In genomic region chr6:100419782-100420540, GRCm38 (mm10) we compare ENCODE assay signal across 27 mouse cellular contexts.
DNase-seq lines count a peak whose midpoint lies in the region; ATAC-seq and TF ChIP-seq lines count a peak whose summit lies in the region.
"Had no signal": no experiment of that assay in that cellular context is flagged by ENCODE, and none has a peak within 500 bp of the region (broad histone marks: within the 10 kb centered on the region; RNA-seq: fewer than 3 reads in every experiment).

No protein-coding gene starts in this region.

- H3K9me3 ChIP-seq in kidney, postnatal 0 days (replicated peaks; ENCODE audit: low read length): no peaks in the 10 kb centered on the region
- H3K9me3 ChIP-seq in kidney, embryonic 16.5 days (ENCODE audit: low read length): no peaks in the 10 kb centered on the region
- no peaks in the 10 kb centered on the region for H3K9me3 ChIP-seq in midbrain, embryonic 10.5 days (replicated peaks)
- H3K9me3 ChIP-seq in midbrain, embryonic 15.5 days: no peaks in the 10 kb centered on the region
- no peaks in the 10 kb centered on the region for H3K9me3 ChIP-seq in embryonic facial prominence, embryonic 10.5 days
- H3K9me3 ChIP-seq: embryonic facial prominence, embryonic 13.5 days; forebrain, embryonic 10.5 days; forebrain, embryonic 15.5 days; hindbrain, embryonic 12.5 days; kidney, embryonic 15.5 days; midbrain, embryonic 12.5 days; neural tube, embryonic 13.5 days had no signal

- WGBS in kidney, postnatal 0 days: 71% methylated on average over 7 of the region's 7 CpGs
- WGBS in kidney, embryonic 16.5 days: 76% methylated on average over 7 of the region's 7 CpGs
- 40% methylated on average over 7 of the region's 7 CpGs for WGBS in midbrain, embryonic 10.5 days
- WGBS in midbrain, embryonic 15.5 days: 43% methylated on average over 7 of the region's 7 CpGs
- 50% methylated on average over 7 of the region's 7 CpGs for WGBS in embryonic facial prominence, embryonic 10.5 days

- no peaks in the 10 kb centered on the region for H3K4me1 ChIP-seq in kidney, postnatal 0 days (replicated peaks; ENCODE audit: insufficient read depth, low read length)
- 0 out of 2 replicates have a peak, but pooled peaks cover 7% of the 10 kb centered on the region for H3K4me1 ChIP-seq in kidney, embryonic 16.5 days (ENCODE audit: insufficient read depth, low read length)
- H3K4me1 ChIP-seq in midbrain, embryonic 10.5 days: peaks cover 43% of the 10 kb centered on the region
- H3K4me1 ChIP-seq in midbrain, embryonic 15.5 days: peaks cover 8% of the 10 kb centered on the region
- peaks cover 59% of the 10 kb centered on the region for H3K4me1 ChIP-seq in embryonic facial prominence, embryonic 10.5 days

- no peak overlapping the region for H3K4me3 ChIP-seq in kidney, postnatal 0 days (replicated peaks; ENCODE audit: low read depth, low read length)
- no peak overlapping the region for H3K4me3 ChIP-seq in kidney, embryonic 16.5 days (ENCODE audit: low read length)
- H3K4me3 ChIP-seq in midbrain, embryonic 10.5 days: no peak overlapping the region
- H3K4me3 ChIP-seq in midbrain, embryonic 15.5 days: no peak overlapping the region
- no peak overlapping the region for H3K4me3 ChIP-seq in embryonic facial prominence, embryonic 10.5 days
- H3K4me3 ChIP-seq: embryonic facial prominence, embryonic 13.5 days; forebrain, embryonic 10.5 days; forebrain, embryonic 15.5 days; hindbrain, embryonic 12.5 days; kidney, embryonic 15.5 days; midbrain, embryonic 12.5 days; neural tube, embryonic 13.5 days had no signal

- H3K27ac ChIP-seq in kidney, postnatal 0 days: no peak overlapping the region
- H3K27ac ChIP-seq in kidney, embryonic 16.5 days (ENCODE audit: low read length): no peak overlapping the region
- peak overlapping the region; percentile 28; the same call in 1 of the 2 replicates for H3K27ac ChIP-seq in midbrain, embryonic 10.5 days (replicated peaks)
- H3K27ac ChIP-seq in midbrain, embryonic 15.5 days: no peak overlapping the region
- 0 out of 2 replicates have a peak overlapping the region, but pooled peaks have one; percentile 12 for H3K27ac ChIP-seq in embryonic facial prominence, embryonic 10.5 days (replicated peaks)
- H3K27ac ChIP-seq: embryonic facial prominence, embryonic 13.5 days; forebrain, embryonic 10.5 days; forebrain, embryonic 15.5 days; hindbrain, embryonic 12.5 days; hindbrain, postnatal 0 days; kidney, embryonic 15.5 days; midbrain, embryonic 12.5 days; neural tube, embryonic 13.5 days had no signal

- H3K9ac ChIP-seq in kidney, postnatal 0 days (ENCODE audit: low read depth, low read length): no peak overlapping the region
- no peak overlapping the region for H3K9ac ChIP-seq in kidney, embryonic 16.5 days (replicated peaks; ENCODE audit: low read length)
- no peak overlapping the region for H3K9ac ChIP-seq in midbrain, embryonic 15.5 days
- H3K9ac ChIP-seq: embryonic facial prominence, embryonic 13.5 days; forebrain, embryonic 15.5 days; hindbrain, embryonic 12.5 days; kidney, embryonic 15.5 days; midbrain, embryonic 12.5 days; neural tube, embryonic 13.5 days had no signal

- TF ChIP-seq CTCF in kidney, postnatal 0 days (IDR thresholded peaks at IDR 0.05; ENCODE audit: low read depth): no peak

- H3K36me3 ChIP-seq in kidney, postnatal 0 days (ENCODE audit: insufficient read depth, low read length): no peaks in the 10 kb centered on the region
- H3K36me3 ChIP-seq in kidney, embryonic 16.5 days (ENCODE audit: insufficient read depth, low read length): no peaks in the 10 kb centered on the region
- H3K36me3 ChIP-seq in midbrain, embryonic 10.5 days: no peaks in the 10 kb centered on the region
- no peaks in the 10 kb centered on the region for H3K36me3 ChIP-seq in midbrain, embryonic 15.5 days (replicated peaks)
- no peaks in the 10 kb centered on the region for H3K36me3 ChIP-seq in embryonic facial prominence, embryonic 10.5 days (replicated peaks)
- H3K36me3 ChIP-seq: embryonic facial prominence, embryonic 13.5 days; forebrain, embryonic 10.5 days; forebrain, embryonic 15.5 days; hindbrain, embryonic 12.5 days; kidney, embryonic 15.5 days; midbrain, embryonic 12.5 days; neural tube, embryonic 13.5 days had no signal

- peak; percentile 28 for DNase-seq in kidney, postnatal 0 days (ENCODE audit: low spot score)
- DNase-seq in midbrain, embryonic 10.5 days (ENCODE audit: low spot score): no peak
- no peak for DNase-seq in embryonic facial prominence, embryonic 10.5 days (ENCODE audit: low spot score)
- DNase-seq in left cerebral cortex, adult 8-10 months (ENCODE audit: low spot score in 2 of 2): no peak
- no peak for DNase-seq in retina, postnatal 1 day
- DNase-seq: adrenal gland, postnatal 25 days; cerebellum, adult 11-12 months; cerebellum, adult 9-11 months; embryo, embryonic 11 days; gastrocnemius, postnatal 36 days; heart, adult 18-20 months; heart, postnatal 36 days; lung, postnatal 14 days; thymus, postnatal 4 days had no signal

- H3K4me2 ChIP-seq in kidney, postnatal 0 days (ENCODE audit: low read length): no peak overlapping the region
- no peak overlapping the region for H3K4me2 ChIP-seq in kidney, embryonic 16.5 days (replicated peaks; ENCODE audit: low read depth, low read length)
- H3K4me2 ChIP-seq in midbrain, embryonic 15.5 days: no peak overlapping the region
- H3K4me2 ChIP-seq: embryonic facial prominence, embryonic 13.5 days; forebrain, embryonic 15.5 days; heart, embryonic 11.5 days; hindbrain, embryonic 12.5 days; kidney, embryonic 15.5 days; midbrain, embryonic 12.5 days; neural tube, embryonic 13.5 days had no signal

- ATAC-seq in kidney, postnatal 0 days (replicated peaks; ENCODE audit: low FRiP score, low read depth): no peak
- no peak for ATAC-seq in kidney, embryonic 16.5 days (ENCODE audit: low FRiP score, low TSS enrichment)
- ATAC-seq in midbrain, embryonic 15.5 days (replicated peaks): no peak
- ATAC-seq: forebrain, embryonic 15.5 days; hindbrain, postnatal 0 days; intestine, embryonic 16.5 days; Patski had no signal

- no peaks in the 10 kb centered on the region for H3K27me3 ChIP-seq in kidney, postnatal 0 days (ENCODE audit: insufficient read depth, low read length)
- 0 out of 2 replicates have a peak, but pooled peaks cover 3% of the 10 kb centered on the region for H3K27me3 ChIP-seq in kidney, embryonic 16.5 days (ENCODE audit: insufficient read depth, low read length)
- peaks cover 98% of the 10 kb centered on the region for H3K27me3 ChIP-seq in midbrain, embryonic 10.5 days (ENCODE audit: low read depth, poor library complexity, severe bottlenecking)
- peaks cover 6% of the 10 kb centered on the region for H3K27me3 ChIP-seq in midbrain, embryonic 15.5 days (replicated peaks)
- peaks cover 100% of the 10 kb centered on the region for H3K27me3 ChIP-seq in embryonic facial prominence, embryonic 10.5 days (replicated peaks; ENCODE audit: low read depth, poor library complexity, severe bottlenecking)
- H3K27me3 ChIP-seq: forebrain, embryonic 15.5 days had no signal

Comparison
In these comparisons a context has a peak if more than half of its experiments do, and no peak if none do; other contexts are left out.
1. H3K27ac ChIP-seq: peak in midbrain, embryonic 10.5 days (single experiment) and embryonic facial prominence, embryonic 10.5 days (single experiment); none in kidney, postnatal 0 days (single experiment), kidney, embryonic 16.5 days (single experiment) and midbrain, embryonic 15.5 days (single experiment).